Mouse (Mus musculus) limb, embryonic 15.5 days (tissue): ENCODE measurements at regions not wholly inside any gene's neighbourhood (a gene's known extent, or its start where the extent isn't known, plus 50 kb on each side); places are given as distances from the start of the nearest gene placed in this dataset.

Experiments
- ATAC-seq: fragments of 200-750 bp; cut with Nextera tagmentation; 2 replicates; pipeline ENCODE4 v1.8.0; 2017; ENCODE audit warnings: low read depth, moderate TSS enrichment; ENCODE audit not compliant: insufficient number of reproducible peaks, low FRiP score, low TSS enrichment
- H3K27ac ChIP-seq: fragments of 300-500 bp; sonication (generic); 2 replicates; pipeline ENCODE4 v1.5.1; 2015; ENCODE audit warnings: moderate library complexity, mild to moderate bottlenecking, inconsistent platforms
- H3K27me3 ChIP-seq: fragments of 300-500 bp; sonication (generic); 2 replicates; pipeline ENCODE4 v1.6.1; 2015; ENCODE audit warnings: inconsistent platforms
- H3K36me3 ChIP-seq: fragments of 300-500 bp; sonication (generic); 2 replicates; pipeline ENCODE4 v1.6.1; 2015; ENCODE audit warnings: inconsistent platforms
- H3K4me1 ChIP-seq: fragments of 300-500 bp; sonication (generic); 2 replicates; pipeline ENCODE4 v1.6.1; 2015; ENCODE audit warnings: inconsistent platforms
- H3K4me2 ChIP-seq: fragments of 300-500 bp; sonication (generic); 2 replicates; pipeline ENCODE4 v1.6.1; 2015; ENCODE audit warnings: mild to moderate bottlenecking, inconsistent platforms
- H3K4me3 ChIP-seq: fragments of 300-500 bp; sonication (generic); 2 replicates; pipeline ENCODE4 v1.5.1; 2015; ENCODE audit warnings: mild to moderate bottlenecking, inconsistent platforms
- H3K9ac ChIP-seq: fragments of 300-500 bp; sonication (generic); 2 replicates; pipeline ENCODE4 v1.6.1; 2015; ENCODE audit warnings: inconsistent platforms
- H3K9me3 ChIP-seq: fragments of 300-500 bp; sonication (generic); 2 replicates; pipeline ENCODE4 v1.6.1; 2016; ENCODE audit warnings: inconsistent platforms
- WGBS: fragments of 180-500 bp; shearing (Covaris S2); methylation state at CpG from one replicate; pipeline ENCODE4 v1.1.7; 2015; 5-methylcytosine and 5-hydroxymethylcytosine counted together

DNA sequence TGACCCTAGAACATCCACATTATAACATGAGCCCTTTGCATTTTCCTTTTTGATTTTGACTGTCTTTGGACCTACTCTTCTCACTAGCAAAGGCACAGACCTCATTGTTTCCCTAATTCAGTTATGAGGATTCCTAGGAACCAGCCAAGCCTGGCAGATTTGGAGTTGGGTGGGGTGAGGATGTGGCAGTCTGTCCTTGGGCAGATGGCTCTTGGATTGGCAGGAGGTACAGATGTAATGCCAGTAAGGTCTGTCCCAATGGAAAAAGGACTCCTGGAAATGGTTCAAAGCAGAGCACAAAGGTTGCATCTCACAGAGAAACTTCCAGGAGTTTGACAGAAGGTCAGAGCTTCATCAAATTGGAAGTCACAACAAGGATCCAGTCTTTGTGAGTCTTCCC lies 121.2 kb downstream of the Ttc32 start:
- H3K4me3 ChIP-seq = no peak overlapping the region
- H3K36me3 ChIP-seq = no peaks in the 10 kb centered on the region

DNA sequence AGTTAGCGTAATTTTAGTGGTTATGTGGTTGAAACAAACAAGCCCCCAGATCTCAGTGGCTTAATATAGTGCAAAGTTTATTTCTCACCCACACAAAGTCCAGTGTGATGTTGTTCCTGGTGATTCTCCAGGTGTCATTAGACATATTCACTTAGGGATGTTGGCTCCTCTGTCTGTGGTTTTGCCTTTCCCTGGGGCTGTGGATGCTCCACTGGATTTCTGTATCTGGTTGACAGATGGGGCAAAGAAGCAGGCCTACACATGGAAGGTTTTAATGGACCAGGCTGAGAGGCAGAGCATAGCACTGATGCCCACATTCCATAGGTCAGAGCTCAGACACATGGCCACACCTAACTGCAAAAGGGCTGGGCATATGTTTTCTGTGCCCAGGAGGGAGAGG lies 121.6 kb downstream of the Ttc32 start:
- no peak overlapping the region for H3K4me3 ChIP-seq
- no peak overlapping the region for H3K9ac ChIP-seq
- 88% methylated on average over 1 of the region's 1 CpGs for WGBS
- no peaks in the 10 kb centered on the region for H3K27me3 ChIP-seq
- H3K36me3 ChIP-seq = no peaks in the 10 kb centered on the region
- ATAC-seq = no peak
- no peak overlapping the region for H3K27ac ChIP-seq
- H3K4me1 ChIP-seq = no peaks in the 10 kb centered on the region
- H3K4me2 ChIP-seq = no peak overlapping the region
- no peaks in the 10 kb centered on the region for H3K9me3 ChIP-seq

More for the DNA sequence above, 121.2 kb downstream of the Ttc32 start:
- no peak for ATAC-seq
- Histone ChIP-seq H3K27me3 (no peaks in the 10 kb centered on the region), H3K9ac (no peak overlapping the region), H3K27ac (no peak overlapping the region), H3K4me1 (no peaks in the 10 kb centered on the region), H3K4me2 (no peak overlapping the region), H3K9me3 (no peaks in the 10 kb centered on the region)

DNA sequence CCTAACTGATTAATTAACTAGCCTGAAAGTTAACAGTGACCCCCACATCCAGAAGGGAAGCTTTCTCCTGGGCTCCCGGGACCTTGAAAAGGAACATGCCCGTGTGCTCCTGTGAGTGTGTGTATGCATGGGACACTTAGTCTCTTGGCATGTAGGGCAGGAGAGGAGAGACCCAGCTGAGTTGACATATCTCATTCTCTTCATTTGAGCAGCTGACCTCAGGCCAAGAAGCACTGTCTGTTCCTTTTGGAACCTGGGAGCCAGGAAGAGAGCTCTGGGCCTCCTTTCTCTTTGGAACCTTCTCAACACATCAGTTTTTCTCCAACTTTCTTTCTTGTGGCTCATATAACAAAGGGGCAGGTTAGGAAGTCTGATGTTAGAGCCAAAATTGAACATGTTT lies 124.7 kb downstream of the Ttc32 start:
- no peak overlapping the region for H3K4me2 ChIP-seq
- H3K9ac ChIP-seq = no peak overlapping the region
- H3K4me3 ChIP-seq = no peak overlapping the region
- H3K36me3 ChIP-seq = no peaks in the 10 kb centered on the region
- 83% methylated on average over 2 of the region's 2 CpGs for WGBS
- H3K4me1 ChIP-seq = no peaks in the 10 kb centered on the region
- no peaks in the 10 kb centered on the region for H3K9me3 ChIP-seq
- H3K27ac ChIP-seq = no peak overlapping the region
- no peak for ATAC-seq
- H3K27me3 ChIP-seq = no peaks in the 10 kb centered on the region

DNA sequence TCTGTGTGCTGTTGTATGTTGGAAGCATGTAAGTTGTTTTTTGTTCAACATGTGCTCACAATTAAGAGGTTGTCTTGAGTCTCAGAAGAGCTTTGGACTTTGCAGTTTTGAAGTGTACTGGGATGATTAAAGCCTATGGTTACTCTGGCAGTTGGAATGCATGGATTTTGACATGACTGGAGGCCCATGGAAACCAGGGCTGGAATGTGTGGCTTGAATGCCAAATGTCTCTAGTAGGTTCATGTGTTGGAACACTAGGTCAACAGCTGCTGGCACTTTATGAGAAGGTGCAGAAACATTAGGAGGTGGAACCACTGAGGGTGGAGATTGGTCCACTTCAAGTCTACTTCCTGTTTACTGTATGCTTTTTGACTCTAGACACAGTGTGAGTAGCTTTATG lies 127.0 kb downstream of the Ttc32 start:
- Histone ChIP-seq H3K27ac (no peak overlapping the region), H3K27me3 (no peaks in the 10 kb centered on the region), H3K9me3 (no peaks in the 10 kb centered on the region), H3K9ac (no peak overlapping the region), H3K4me1 (no peaks in the 10 kb centered on the region), H3K4me2 (no peak overlapping the region), H3K4me3 (no peak overlapping the region), H3K36me3 (no peaks in the 10 kb centered on the region)
- no peak for ATAC-seq

DNA sequence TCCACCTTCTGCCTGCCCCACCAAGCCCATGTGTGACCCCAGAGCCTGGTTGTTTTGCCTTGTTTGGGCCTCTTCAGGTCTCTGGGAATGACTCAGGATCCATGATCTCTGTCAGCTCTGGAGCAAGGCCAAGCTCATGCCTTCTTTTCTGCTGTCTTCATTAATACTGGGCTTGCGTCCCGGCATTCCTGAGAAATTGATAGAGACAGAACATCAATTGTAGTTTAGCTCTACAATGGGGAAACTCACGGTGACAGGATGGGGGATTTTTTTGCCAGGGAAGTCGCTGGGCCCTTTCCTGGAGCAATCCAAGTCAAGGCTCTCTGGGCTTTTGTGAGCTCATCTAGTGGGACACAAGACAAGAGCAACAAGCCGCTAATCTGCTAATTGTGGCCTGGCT lies 129.0 kb downstream of the Ttc32 start:
- 74% methylated on average over 5 of the region's 5 CpGs for WGBS
- no peak overlapping the region for H3K27ac ChIP-seq
- H3K9ac ChIP-seq = no peak overlapping the region
- ATAC-seq = no peak
- no peaks in the 10 kb centered on the region for H3K4me1 ChIP-seq
- H3K36me3 ChIP-seq = no peaks in the 10 kb centered on the region
- no peak overlapping the region for H3K4me3 ChIP-seq
- H3K27me3 ChIP-seq = 0 out of 2 replicates have a peak, but pooled peaks cover 7% of the 10 kb centered on the region
- no peak overlapping the region for H3K4me2 ChIP-seq
- H3K9me3 ChIP-seq = no peaks in the 10 kb centered on the region

DNA sequence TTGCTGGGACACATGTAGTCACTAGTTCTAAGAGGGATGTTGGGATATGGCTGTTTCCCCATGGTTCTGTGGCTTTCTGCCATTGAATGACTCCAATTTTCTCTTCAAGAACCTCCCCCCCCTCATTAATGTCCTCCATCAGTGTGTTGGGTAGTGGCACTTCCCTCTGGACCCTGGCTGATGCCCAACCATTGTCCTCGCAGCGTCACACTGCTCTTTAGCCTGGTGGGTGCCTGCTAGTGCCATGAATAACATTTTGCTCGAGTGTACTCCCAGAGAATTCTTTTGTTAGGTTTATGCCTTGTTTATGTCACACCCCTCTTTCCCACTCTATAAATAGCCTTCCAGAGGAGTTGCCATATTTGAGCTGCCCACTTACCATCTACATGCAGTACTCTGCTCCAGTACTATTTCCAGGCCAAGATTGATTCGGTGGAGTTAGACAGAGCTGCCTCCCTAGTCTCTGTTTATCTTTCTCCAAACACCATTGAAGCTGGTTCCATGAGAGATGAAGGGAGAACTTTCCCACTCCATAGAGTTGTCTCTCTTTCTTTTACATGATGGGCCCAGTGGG lies 135.7 kb downstream of the Ttc32 start:
- Histone ChIP-seq H3K4me3 (no peak overlapping the region), H3K4me1 (peaks cover 5% of the 10 kb centered on the region; the same call in 1 of the 2 replicates), H3K36me3 (no peaks in the 10 kb centered on the region), H3K27me3 (peaks cover 15% of the 10 kb centered on the region; the same call in 1 of the 2 replicates), H3K9me3 (no peaks in the 10 kb centered on the region), H3K4me2 (no peak overlapping the region), H3K9ac (no peak overlapping the region), H3K27ac (no peak overlapping the region)
- WGBS = 72% methylated on average over 4 of the region's 4 CpGs
- no peak for ATAC-seq

DNA sequence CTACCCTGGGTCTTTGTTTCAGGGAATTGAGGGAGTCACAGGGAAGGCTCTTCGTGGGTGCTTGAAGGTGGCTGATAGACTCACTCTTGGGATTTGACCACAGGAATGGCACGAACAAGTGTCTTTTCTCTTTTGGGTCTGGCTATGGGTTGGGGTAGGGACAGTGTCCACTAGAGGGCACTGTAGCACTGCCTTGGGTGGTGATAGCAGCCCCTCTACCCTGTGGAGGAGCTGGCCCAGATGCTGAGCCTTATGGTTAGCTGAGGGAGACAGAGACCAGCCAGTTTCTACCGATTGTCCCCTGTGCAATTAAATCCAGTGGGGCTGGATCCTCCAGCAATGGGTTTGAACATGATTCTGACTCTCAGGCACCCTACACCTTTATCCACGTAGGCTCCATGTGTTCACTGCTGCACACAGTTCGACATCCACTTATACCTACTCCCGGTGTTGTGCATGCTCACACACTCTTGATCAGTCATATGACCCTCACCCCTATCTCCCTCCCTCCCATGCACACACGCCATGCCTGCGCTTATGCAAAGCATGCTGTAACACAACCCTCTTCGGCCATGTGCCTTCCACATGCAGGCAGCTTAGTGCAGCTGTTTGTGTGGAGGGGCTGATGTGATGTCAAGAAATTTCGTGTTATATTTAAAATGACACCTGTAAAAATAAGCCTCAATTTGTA lies 136.6 kb downstream of the Ttc32 start:
- peak; percentile 80; the same call in 1 of the 2 replicates for ATAC-seq
- 34% methylated on average over 10 of the region's 10 CpGs for WGBS
- H3K4me3 ChIP-seq = no peak overlapping the region
- H3K4me2 ChIP-seq = no peak overlapping the region
- H3K9ac ChIP-seq = no peak overlapping the region
- no peaks in the 10 kb centered on the region for H3K36me3 ChIP-seq
- no peak overlapping the region for H3K27ac ChIP-seq
- H3K9me3 ChIP-seq = no peaks in the 10 kb centered on the region
- H3K4me1 ChIP-seq = peaks cover 5% of the 10 kb centered on the region; the same call in 1 of the 2 replicates
- H3K27me3 ChIP-seq = peaks cover 15% of the 10 kb centered on the region; the same call in 1 of the 2 replicates

DNA sequence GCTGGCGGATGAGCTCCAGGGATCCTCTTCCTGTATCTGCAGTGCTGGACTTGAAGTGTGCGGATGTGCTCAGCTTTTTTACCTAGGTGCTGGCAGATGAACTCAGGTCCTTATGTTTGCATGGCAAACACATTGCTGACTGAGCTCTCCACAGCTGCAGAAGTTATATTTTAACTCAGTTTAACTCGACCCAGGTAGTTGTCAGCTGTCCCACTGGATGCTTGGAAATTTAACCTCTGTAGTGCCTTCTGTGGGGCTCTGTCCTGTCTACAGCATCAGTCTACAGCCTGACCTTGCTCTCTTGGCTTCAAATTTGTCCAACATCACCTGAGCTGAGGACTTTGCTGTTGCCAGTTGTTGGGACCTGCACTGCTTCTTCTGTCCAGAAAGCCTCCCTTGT lies 139.2 kb downstream of the Ttc32 start:
- Histone ChIP-seq H3K4me1 (peaks cover 5% of the 10 kb centered on the region; the same call in 1 of the 2 replicates), H3K4me2 (no peak overlapping the region), H3K9me3 (no peaks in the 10 kb centered on the region), H3K4me3 (no peak overlapping the region), H3K27me3 (peaks cover 8% of the 10 kb centered on the region; the same call in 1 of the 2 replicates), H3K9ac (no peak overlapping the region), H3K27ac (no peak overlapping the region), H3K36me3 (no peaks in the 10 kb centered on the region)
- 68% methylated on average over 3 of the region's 3 CpGs for WGBS
- ATAC-seq = no peak

DNA sequence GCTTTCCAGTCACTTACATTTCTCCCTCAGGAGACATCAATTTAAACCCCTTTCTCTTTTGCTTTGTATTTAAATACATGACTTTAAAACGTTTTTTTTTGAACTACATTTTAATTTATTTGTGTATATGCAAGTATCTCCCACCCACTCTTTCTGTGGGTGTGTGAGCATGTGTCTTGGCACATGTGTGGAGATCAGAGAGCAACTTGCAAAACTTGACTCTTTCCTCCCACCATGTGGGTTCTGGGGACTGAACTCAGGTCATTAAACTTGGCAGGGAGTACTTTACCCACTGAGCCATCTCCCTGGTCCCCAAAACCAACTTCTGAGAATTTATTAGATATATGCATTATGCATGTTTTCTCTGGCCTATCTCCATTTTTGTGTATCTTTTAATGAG lies 143.9 kb downstream of the Ttc32 start:
- WGBS = 16% methylated on average over 1 of the region's 1 CpGs
- H3K27ac ChIP-seq = no peak overlapping the region

DNA sequence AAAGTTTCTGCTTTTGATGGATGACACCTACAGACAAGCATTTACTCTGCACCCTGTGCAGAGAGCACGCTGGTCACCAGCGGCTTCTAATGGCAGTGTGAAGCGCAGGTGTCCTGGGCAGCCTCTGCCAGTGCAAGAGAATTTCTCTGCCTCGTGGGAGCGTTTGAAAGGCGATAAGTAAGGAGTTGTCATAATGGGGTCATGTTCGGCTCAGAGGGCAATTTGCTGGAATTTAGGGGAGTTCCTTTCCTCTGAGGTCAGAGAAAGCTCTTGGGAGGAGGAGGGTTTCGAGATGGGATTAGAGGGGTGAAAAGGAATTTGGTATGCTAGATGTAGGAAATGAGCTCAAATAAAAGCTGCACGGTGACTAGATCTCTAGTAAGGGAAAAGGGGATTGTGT lies 144.5 kb downstream of the Ttc32 start:
- Histone ChIP-seq H3K27me3 (no peaks in the 10 kb centered on the region; the same call in 1 of the 2 replicates), H3K4me1 (peaks cover 6% of the 10 kb centered on the region; the same call in 1 of the 2 replicates), H3K4me3 (no peak overlapping the region), H3K27ac (no peak overlapping the region), H3K9me3 (no peaks in the 10 kb centered on the region), H3K9ac (no peak overlapping the region), H3K36me3 (no peaks in the 10 kb centered on the region), H3K4me2 (no peak overlapping the region)
- no peak for ATAC-seq
- 36% methylated on average over 9 of the region's 9 CpGs for WGBS

More for the DNA sequence above, 143.9 kb downstream of the Ttc32 start:
- Histone ChIP-seq H3K9me3 (no peaks in the 10 kb centered on the region), H3K27me3 (no peaks in the 10 kb centered on the region; the same call in 1 of the 2 replicates), H3K4me3 (no peak overlapping the region), H3K4me1 (peaks cover 5% of the 10 kb centered on the region; the same call in 1 of the 2 replicates), H3K9ac (no peak overlapping the region), H3K36me3 (no peaks in the 10 kb centered on the region), H3K4me2 (no peak overlapping the region)
- no peak for ATAC-seq

DNA sequence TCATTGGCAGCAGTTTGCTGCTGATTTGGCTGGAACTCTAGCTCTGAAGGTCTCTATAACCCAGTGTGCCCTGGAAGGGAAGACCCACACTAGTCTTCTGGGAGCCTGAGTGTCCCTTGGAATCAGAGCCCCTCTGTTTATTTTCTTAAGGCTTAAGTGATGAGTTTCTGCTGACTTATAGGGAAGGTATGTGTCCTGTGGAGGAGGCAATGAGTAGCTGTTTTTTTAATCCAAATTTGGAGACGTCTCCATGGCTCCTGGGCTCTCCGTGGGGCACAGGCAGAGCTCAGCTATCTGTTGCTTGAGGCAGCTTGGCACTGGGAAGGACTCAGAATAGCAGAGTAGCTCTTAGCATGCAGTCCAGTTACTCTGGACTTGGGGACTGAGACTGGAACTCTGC lies 146.4 kb downstream of the Ttc32 start:
- Histone ChIP-seq H3K36me3 (no peaks in the 10 kb centered on the region), H3K9me3 (no peaks in the 10 kb centered on the region), H3K4me1 (peaks cover 8% of the 10 kb centered on the region), H3K27ac (no peak overlapping the region), H3K4me2 (no peak overlapping the region), H3K4me3 (no peak overlapping the region), H3K27me3 (no peaks in the 10 kb centered on the region; the same call in 1 of the 2 replicates), H3K9ac (no peak overlapping the region)
- 64% methylated on average over 2 of the region's 2 CpGs for WGBS
- no peak for ATAC-seq

DNA sequence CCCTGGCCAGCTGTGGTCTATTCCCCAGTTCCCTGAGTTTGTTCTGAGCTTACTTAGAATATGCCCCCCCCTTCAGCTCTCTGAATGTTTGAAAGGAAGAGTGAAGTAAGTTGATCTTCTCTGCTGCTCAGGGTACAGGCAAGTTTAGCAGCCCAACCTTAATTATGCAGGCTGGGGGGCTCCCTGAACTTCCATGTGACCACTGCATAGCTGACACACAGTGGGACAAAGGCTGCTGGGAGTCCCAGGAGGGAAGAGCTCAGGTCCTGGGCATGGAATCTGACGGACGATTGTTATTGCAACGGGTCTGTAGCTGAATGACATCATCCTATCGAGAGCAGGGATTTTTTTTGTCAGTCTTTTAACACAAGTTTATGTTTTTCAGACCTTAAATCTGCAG lies 148.8 kb downstream of the Ttc32 start:
- Histone ChIP-seq H3K4me3 (no peak overlapping the region), H3K4me1 (peaks cover 8% of the 10 kb centered on the region), H3K36me3 (no peaks in the 10 kb centered on the region), H3K9me3 (no peaks in the 10 kb centered on the region), H3K27me3 (no peaks in the 10 kb centered on the region; the same call in 1 of the 2 replicates), H3K4me2 (no peak overlapping the region), H3K9ac (no peak overlapping the region), H3K27ac (no peak overlapping the region)
- no peak for ATAC-seq
- WGBS = 31% methylated on average over 4 of the region's 4 CpGs
